Mouse (Mus musculus): Measurements from ENCODE around the gene Actl11.

GRCm38 (mm10) chr9:107934146-107934545 lies 5.9 kb downstream of the Actl11 start:
- TF ChIP-seq CTCF (IDR thresholded peaks at IDR 0.05; ENCODE audit: borderline replicate concordance, insufficient read depth, low read depth, low read length) (no peak), POLR2A (IDR thresholded peaks at IDR 0.05; ENCODE audit: borderline replicate concordance, insufficient read depth, low read length) (no peak)
